Mouse (Mus musculus): ENCODE results near the gene Iqsec1.

GRCm38 (mm10) chr6:90880404-90880803, 108.1 kb downstream of the Iqsec1 start:
- TF ChIP-seq CTCF (IDR thresholded peaks at IDR 0.05; ENCODE audit: low read depth) (0 out of 2 replicates have a peak, but pooled peaks have one; percentile 12), EP300 (optimal IDR thresholded peaks at IDR 0.05) (no peak)

Measured in stomach, postnatal 0 days (tissue).